Mouse (Mus musculus) granulocyte monocyte progenitor cell, adult 5-6 weeks (primary cell): ENCODE measurements around the gene Wfdc1. TPM values are rescaled to one million over a fixed set of nuclear protein-coding genes. Genes with fewer than 3 reads are reported as not detected.

Experiments
- ATAC-seq: replicated peaks from 2 replicates; pipeline ENCODE4 v1.8.0; 2016; ENCODE audit warnings: mild to moderate bottlenecking, moderate TSS enrichment, inconsistent platforms; ENCODE audit not compliant: poor library complexity, severe bottlenecking
- total RNA-seq, 2 experiments: library from RNA; stranded (forward) in 1 of 2; stranded (reverse) in 1 of 2; fragments of 200-712, 200-1000 nt in 1 of 2; fragments of >200 nt in 1 of 2; fragmentation: Nextera tagmentation in 1 of 2; gene quantifications; 2 replicates each; pipeline ENCODE4 v1.2.3; 2014 to 2017

Gene Wfdc1
- total RNA-seq, 2 experiments from 2014 or later = not detected

DNA sequence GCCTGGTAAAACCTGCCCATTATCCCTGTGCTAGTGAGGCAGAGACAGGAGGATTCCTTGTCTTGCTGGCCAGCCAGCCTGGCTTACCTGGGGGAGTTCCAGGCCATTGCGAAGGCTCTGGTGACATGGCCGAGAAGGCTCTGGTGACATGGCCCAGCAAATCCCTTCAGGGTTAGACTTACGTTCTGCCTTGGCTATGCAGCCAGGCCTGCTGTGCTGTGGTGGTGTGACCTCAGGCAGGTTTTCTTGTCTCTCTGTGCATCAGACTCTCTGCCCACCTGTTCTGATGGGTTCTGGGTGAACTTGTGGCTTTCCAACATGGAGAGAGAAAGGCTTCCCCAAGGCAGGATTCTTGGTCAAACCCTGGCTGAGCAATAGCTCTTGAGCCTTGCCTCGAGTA, 28.8 kb upstream of the Wfdc1 start:
- no peak for ATAC-seq

DNA sequence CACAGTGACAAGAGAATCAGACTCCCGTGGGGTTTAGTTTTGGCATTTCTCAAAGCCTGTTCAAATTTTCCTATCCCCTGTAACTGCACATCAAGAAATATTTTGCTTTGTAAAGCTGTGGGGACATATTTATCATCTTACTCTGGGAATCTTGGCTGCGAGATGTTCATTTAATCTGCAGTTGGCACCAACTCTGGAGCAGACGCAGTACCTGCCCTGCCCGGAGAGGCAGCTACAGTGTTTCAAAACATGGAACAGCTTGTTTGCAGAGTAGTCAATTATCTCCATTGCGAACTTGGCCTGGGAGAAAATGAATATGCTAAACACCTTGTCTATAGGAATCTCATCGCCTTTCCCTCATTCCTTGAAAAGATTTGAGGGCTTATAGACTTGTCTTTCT, 27.9 kb upstream of the Wfdc1 start:
- no peak for ATAC-seq

DNA sequence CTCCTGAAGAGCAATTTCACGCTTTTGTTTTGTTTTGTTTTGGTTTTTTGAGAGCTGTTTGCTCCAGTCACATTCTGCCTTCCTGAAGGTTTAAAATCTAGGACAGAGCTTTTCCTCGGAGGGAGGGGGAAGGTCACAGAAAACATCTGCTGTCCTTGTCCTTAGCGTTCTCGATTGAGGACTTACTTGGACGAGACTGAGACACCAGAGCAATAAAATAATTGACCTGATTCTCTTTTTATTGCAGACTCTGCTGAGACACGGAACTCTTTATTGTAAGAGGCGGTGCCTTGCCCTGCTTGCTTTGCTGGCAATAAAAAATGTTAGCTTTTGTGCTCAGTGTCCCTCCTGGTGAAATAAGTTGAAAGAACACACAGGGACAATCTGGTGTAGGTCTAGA, 26.4 kb upstream of the Wfdc1 start:
- ATAC-seq = no peak

DNA sequence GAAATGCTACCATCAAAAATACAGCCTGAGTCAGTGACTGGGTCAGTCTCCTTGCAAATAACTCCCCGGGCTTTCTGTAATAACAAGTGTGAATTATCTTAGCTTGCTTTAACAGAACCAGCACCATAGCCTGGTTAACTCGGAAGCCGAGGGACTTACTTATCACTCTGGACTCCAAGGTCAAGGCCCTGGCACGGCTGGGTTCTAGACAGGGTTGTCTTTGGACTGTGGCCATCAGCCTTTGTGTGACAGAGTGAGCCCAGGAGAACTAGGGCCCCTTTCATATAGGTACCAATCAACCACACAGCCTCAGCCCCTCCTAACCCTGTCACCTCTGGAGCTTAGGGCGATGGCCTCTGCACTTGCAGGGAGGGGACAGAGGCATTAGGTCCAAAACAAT, 25.1 kb upstream of the Wfdc1 start:
- no peak for ATAC-seq

DNA sequence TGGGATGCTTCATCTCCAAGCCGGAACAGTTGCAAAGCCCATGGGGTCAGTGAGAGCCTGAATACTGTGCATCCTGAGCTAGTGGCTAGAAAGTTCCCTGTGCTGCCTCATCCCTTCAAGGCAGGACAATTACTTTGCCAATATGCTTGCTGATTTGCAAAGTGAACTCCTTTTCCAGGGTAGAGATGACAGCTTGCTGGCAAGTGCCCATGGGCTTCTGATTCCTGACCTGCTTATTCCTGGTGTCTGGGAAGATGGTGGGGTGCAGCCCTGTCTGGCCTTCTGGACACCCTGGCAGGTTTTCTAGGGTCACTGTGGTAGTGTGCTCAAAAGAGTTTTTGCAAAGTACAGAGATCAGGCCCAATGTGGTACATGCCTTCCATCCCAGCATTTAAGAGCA, 23.2 kb upstream of the Wfdc1 start:
- no peak for ATAC-seq

DNA sequence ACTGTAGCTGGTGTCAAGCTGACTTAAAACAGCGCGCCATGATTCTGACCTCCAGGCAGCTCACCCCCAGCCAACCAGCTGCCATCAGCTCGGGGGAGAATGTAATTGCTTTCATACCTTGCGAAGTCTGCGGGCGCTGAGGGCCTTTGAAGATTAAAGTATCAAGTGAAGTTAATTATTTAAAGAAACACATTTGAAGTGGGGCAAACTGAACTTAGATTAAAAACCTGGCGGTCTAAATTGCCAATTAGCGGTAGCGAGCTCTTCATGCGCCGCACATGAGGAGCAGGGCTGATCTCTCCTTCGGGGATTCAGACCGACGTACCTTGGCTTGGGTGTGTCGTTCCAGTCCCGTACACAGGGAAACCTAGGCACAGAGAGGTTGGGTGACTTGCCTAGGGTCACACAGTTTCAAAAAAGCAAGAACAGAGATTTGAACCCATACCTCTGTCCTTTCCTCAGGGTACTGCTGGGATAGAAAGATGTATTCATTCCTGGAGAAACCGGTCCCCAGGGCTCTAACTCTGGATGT, 21.7 kb upstream of the Wfdc1 start:
- ATAC-seq = no peak

DNA sequence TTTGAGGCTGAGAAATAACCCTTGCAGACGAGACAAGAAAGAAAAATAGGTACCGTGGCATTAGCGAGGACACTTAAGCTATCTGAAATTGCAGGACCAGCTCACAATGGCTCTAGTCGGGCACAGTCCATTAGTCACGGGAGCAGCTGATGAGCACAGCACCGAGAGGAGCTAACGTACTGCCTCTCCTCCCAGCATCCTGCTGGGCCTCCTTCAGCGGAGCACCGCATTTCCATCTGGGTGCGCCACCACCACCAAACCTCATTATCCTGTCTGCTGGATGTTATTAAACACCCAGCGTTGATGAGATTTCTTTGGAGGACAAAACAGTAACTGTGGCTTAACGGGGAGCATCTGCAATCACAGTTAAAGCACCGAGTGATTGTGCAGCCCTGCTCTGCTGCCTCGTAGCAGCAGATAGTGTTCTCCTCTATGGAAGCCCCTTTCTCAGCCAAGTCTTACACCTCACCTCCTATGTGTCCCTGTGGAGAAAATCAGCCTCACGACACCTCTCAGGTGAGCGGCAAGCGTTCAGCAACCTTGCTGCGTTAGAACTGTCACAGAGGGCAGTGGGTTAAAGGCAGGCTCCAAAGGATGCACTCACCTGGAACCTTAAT, 21.1 kb upstream of the Wfdc1 start:
- ATAC-seq = no peak

DNA sequence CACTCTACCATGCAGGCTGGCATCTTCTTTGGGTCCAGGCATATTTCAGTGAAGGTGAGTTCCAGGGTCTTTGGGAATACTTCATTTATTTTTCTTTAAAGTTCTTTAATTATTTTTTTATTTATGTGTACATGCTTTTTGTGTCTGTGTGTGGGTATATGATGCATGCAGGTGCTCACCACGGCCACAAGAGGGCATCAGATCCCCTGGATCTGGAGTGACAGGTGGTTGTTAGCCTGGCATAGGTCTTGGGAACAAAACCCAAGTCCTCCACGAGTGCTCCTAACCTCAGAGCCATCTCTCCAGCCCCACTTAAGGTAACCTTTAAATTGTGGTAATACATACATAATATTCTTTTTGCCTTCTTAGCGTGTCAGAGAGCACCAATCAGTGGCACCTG, 20.0 kb upstream of the Wfdc1 start:
- ATAC-seq = no peak

DNA sequence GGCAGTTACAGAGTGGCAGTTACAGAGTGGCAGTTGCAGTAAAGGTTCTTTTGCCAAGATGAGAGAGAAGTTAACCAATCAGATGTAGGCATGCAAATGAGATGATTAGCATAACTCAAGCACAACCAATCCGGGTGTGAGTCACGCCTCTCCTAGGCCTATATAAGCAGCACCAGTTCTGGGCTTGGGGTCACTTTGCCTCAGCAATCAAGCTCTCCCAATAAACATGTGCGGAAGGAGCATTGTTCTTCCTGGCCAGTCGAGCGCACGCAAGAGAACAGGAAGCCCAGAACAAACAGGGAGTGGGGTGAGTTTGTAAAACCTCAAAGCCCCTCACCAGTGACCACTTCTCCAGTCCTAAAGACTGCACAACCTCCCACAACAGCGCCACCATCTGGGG, 19.3 kb upstream of the Wfdc1 start:
- no peak for ATAC-seq

DNA sequence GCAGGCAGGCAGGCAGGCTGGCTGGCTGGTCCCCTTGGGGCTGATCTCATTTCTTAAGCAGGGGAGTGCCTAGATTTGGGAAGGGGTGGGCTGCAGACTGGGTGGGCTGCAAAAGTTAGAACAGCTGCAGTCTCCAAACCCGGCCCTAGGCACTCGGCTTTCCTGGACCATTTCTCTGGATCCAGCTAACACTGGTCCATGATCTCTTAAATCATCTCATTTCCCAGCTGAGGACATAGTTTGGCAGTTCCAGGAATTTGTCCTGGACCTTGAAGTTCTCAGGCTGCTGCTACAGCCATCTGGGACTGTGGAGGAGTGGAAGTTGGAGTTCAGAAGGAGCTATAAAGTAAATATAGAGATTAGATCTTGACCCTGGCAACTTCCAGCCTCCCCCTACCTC, 14.8 kb upstream of the Wfdc1 start:
- ATAC-seq = no peak

DNA sequence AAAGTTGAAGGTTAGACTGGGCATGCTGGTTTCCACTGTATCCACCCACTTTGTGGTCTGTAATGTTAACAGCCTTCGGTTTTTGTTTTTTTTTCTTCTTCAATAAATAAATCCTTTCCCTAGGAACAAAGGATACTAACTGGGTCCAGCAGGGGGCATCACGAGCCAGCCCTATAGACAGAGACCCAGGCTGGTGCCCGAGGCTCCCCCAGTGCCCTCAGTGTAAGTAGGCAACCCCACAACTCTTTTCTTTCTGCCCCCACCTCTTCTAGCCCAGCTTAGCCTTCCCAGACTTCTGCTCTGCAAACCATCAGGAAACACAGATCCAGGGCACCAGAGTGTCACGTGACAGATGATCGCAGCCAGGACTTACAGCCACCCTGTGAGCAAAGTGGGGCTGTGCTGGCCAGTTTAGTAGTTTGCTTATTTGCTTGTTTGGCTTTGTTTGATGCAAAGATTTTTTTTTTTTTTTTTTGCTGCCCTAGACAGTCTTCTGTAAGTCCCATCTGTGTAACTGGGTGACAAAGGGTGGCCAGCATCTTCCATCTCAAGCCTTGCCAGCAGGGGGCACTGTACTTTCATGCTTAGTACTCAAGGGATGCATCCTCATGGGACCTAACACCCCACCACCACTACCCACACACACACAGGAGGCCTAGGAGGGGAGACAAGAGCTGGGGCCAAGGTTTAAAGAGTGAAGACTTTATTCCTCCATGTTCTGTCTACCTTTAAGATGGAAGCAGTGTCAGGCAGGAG, 9.3 kb upstream of the Wfdc1 start:
- ATAC-seq = 0 out of 2 replicates have a peak, but pooled peaks have one; percentile 42

DNA sequence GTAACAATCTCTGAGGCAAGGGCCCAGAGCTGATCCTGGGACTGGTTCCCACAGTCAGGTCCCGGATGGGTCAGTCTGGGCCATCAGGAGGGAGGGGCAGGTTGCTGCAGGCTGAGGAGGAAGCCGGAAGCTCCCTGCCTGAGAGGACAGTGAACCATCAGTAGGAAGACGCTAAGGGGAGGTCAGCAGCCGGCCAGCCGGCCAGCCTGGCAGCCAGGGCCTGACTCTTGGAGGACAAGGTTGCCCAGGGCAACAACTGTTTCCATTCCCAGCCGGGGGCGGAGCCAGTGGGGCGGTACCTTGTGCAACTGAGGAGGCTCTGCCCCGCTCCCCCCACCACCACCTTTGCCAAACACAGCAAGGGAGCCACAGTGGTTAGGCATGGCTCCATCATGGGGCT, 5.1 kb upstream of the Wfdc1 start:
- no peak for ATAC-seq

DNA sequence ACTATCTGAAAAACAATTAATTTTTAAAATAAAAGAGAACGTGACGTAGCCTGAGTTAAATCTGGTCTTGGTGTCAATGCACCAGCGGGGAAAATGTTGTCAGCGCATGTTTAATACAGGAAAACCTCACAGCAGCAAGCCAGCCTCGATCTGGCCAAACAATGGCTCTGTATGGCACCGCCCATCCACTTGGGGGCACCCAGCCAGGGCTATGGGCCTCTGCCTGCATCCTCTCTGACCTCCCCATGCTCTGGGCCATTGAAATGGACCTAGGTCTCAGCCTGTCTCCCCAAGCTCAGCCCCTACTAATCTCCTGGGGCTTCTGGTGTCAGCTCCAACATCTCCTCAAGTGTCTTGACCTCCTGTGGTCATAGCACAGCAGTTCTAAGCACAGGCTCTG, 4.3 kb upstream of the Wfdc1 start:
- no peak for ATAC-seq

DNA sequence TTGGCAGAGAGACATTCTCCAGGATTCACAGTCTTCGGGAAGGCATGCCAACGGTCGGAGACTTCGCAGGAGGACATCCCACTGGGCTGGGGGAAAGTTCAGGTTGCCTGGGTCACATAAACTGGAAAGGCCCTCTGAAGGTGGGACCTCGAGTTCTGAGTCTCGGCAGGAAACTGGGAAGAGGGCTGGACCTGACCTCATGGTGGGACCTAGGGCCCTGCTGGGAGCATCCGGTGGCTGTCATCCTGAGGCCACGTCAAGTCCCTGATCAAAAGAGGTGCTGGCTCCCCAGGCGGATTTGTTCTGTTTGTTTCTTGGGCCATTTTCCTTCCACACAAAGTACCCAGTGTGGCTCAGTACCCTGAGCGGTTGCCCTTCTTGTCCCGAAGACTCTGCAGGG, 2.7 kb upstream of the Wfdc1 start:
- no peak for ATAC-seq

DNA sequence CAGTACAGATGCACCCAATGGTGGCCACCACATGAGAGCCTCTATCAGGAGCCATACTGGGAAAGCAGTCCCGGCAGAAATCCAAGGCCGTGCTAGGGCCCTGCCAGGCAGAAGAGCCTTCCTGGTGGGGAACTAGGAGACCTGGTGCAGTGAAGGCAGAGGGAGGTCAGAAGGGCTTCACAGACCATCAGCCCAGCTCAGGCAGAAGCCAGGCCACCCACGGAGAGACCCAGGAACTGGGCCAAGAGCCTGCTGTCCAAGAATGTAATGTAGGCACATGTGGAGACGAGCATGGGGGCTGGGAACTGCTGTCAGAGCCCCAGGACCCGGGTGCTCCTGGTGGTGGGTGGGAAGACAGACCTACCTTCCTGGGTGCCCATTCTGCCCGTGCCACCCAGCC, 895 bp upstream of the Wfdc1 start:
- ATAC-seq = no peak

DNA sequence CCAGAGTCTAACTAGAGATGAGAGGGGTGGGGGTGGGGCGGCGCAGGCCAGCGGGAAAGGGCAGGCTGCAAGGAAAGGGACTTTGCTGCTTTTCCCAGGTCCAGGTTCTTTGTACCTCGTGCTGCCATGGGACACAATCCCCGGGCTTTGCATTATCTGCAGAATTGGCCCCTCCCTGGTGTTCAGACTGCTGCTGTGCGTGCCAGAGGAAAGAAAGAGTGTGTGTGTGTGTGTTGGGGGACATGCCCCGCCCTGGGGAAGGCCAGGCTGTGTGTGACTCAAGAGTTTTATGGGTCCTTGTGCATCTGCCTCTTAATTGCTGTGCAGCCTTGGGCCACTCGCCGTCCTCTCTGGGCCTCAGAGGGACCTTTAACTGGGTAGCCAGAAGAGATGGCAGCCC, 2.3 kb downstream of the Wfdc1 start:
- no peak for ATAC-seq

DNA sequence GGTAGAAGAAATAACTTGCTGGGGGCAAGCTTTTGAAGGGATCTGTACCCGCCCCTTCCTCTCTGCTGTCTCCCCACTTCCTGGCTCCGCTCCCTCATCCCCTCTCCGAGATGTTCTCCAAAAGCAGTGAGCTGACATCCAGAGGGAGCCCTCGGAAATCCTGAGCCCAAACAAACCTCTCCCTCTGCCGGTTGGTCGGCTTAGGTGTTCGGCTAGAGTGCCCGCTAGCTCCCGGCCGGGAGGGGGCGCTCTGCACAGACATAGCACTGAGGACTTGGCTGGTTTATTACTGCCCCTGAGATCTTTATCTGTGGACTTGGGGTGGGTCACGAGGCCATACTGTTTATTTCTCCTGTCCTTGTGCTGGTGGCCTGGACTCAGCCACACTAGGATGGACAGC, 3.1 kb downstream of the Wfdc1 start:
- ATAC-seq = peak; percentile 59

DNA sequence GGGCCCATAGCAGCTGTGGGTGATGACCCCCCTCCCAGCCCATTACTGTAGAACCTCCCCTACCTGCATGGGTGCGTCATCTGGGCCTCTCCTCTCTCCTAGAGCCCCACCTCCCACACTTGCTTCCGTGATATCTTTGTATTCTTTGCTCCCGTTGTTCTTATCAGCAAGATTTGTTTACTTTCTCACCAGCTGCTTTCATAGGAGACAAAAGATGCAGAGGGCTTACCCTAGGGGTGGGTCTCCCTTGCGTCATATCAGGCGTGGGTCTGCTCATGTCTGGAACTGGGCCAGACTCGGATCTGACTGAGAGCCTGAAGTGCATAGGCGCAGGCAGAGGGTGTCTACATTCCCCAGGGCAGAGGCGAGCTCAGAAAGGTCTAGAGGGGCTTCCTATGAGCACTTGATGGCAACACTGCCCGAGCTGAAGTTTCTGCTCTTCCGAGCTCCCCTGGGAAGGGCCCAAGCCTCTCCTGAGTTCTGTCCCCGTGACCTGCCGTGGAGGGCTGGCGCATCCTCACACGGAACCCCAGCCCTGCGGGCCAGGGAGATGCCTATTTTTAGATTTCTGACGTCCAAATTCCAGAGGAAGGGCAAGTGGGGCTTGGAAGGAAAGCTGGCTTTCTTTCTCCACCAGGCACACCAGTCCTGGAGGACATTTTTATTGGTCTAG, 4.4 kb downstream of the Wfdc1 start:
- ATAC-seq = no peak

DNA sequence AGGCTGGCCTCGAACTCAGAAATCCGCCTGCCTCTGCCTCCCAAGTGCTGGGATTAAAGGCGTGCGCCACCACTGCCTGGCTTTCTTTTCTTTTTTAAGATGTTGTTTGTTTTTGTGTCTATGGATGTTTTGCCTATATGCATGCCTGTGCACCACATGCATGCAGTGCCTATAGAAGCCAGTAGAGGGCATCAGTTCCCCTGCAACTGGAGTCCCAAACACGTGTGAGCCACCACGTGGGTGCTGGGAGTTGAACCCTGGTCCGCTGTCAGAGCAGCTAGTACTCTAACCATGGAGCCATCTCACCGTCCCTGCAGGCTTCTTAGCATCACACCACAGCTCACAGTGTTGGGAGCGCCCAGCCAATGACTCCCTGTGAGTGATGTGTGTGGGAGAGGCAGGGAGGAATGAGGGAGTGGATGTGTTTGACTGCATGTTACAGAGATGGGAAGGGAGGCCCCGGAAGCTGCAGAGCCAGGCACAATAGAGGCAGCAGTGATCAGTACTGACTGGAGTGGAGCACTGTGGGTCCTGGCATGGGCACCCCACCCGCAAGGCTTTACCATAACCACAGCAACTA, 7.9 kb downstream of the Wfdc1 start:
- no peak for ATAC-seq

DNA sequence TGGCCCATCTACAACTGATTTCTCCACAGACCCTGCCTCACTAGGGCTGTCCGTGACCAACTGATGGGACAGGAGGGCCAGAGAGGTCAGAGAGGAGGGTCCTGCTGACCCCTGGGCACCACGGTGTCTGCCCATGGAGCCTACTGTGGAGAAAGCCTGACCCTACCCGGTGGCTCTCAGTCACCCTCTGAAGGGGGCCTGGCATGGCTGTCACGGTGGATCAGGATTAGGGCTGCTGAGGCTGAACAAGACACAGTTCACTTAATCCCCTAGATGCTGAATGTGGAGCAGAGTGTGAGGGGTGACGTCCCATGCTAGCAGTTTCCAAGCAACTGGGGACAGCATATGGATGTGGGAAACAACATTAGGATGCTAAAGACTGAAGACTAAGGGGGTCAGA, 9.3 kb downstream of the Wfdc1 start:
- no peak for ATAC-seq

DNA sequence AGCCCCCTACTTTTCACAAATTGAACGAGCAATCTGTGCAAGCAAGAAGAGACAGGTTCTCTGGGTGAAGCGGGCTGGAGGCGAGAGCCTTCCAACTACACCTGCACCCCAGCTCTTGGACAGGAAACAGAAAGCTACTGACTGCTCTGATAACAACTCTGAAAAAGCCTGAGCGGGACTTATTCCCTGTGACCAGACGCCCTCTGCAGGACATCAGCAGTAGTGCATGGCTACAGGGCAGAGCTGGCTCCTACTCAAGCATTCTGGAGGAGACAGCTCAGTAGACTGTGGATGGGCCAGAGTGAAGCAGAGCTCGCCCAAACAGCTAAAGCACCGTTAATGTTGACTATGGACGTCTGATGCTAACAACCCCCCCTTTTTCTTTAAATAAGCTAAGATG, 10.2 kb downstream of the Wfdc1 start:
- peak; percentile 73 for ATAC-seq
